Comparison of ENCODE assay signal across 12 mouse cellular contexts in the genomic region with DNA sequence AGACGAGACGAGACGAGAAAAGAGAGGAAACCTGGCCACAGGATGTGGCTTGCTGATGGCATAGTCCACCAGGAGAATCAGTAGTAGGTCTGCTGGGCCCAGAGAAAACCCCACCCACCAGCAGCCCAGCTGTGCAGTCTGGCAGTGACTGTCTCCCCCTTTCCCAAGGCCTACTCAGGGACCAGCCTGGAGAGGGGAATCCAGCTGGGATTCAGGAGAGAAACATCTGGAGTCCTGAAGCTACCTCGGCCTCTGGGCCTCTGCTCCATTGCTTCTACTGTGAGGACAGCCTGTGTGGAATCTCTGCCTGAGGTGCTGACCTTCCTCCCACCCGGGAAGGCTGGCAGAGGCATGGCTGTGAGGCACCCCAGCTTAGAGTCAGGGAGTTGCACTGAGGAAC. TPM values are rescaled to one million over a fixed set of nuclear protein-coding genes. Genes with fewer than 3 reads are reported as not detected.
DNase-seq lines count a peak whose midpoint lies in the region; ATAC-seq lines count a peak whose summit lies in the region.
"Had no signal": no experiment of that assay in that cellular context is flagged by ENCODE, and none has a peak within 500 bp of the region (broad histone marks: within the 10 kb centered on the region; RNA-seq: fewer than 3 reads in every experiment).

No protein-coding gene starts in this region.

- no peak overlapping the region for H3K27ac ChIP-seq in heart, embryonic 15.5 days
- no peak overlapping the region for H3K27ac ChIP-seq in intestine, embryonic 16.5 days (ENCODE audit: low read length)
- H3K27ac ChIP-seq: hindbrain, embryonic 15.5 days had no signal

- DNase-seq in CD4-positive helper T cell, adult 2 months (ENCODE audit: low read depth, low spot score): peak; percentile 60
- DNase-seq in T-cell, adult 2 months (ENCODE audit: low spot score): peak; percentile 60
- DNase-seq in naive thymus-derived CD4-positive, alpha-beta T cell, adult 2 months (ENCODE audit: low read depth): peak; percentile 64
- DNase-seq in right cerebral cortex, adult 18-20 months: no peak
- no peak for DNase-seq in kidney, postnatal 36 days
- DNase-seq: layer of hippocampus, adult 9-11 months; lung, postnatal 10 days; right cerebral cortex, postnatal 25 days had no signal

- H3K9ac ChIP-seq in heart, embryonic 15.5 days: 0 out of 2 replicates have a peak overlapping the region, but pooled peaks have one; percentile 4
- no peak overlapping the region for H3K9ac ChIP-seq in intestine, embryonic 16.5 days (ENCODE audit: low read depth, low read length)
- H3K9ac ChIP-seq: hindbrain, embryonic 15.5 days had no signal

- no peaks in the 10 kb centered on the region for H3K27me3 ChIP-seq in heart, embryonic 15.5 days
- no peaks in the 10 kb centered on the region for H3K27me3 ChIP-seq in intestine, embryonic 16.5 days (replicated peaks; ENCODE audit: control insufficient read depth, insufficient read depth, low read length)
- H3K27me3 ChIP-seq: hindbrain, embryonic 15.5 days had no signal

- no peak for ATAC-seq in heart, embryonic 15.5 days (replicated peaks; ENCODE audit: insufficient number of reproducible peaks, insufficient read depth, low FRiP score, low read depth)
- ATAC-seq in intestine, embryonic 16.5 days: no peak

- WGBS in heart, embryonic 15.5 days: 54% methylated on average over 5 of the region's 5 CpGs
- 66% methylated on average over 5 of the region's 5 CpGs for WGBS in intestine, embryonic 16.5 days

- H3K9me3 ChIP-seq in heart, embryonic 15.5 days (replicated peaks): no peaks in the 10 kb centered on the region
- no peaks in the 10 kb centered on the region for H3K9me3 ChIP-seq in intestine, embryonic 16.5 days (ENCODE audit: control insufficient read depth, low read length)
- H3K9me3 ChIP-seq: hindbrain, embryonic 15.5 days had no signal

- no peak overlapping the region for H3K4me2 ChIP-seq in heart, embryonic 15.5 days
- no peak overlapping the region for H3K4me2 ChIP-seq in intestine, embryonic 16.5 days (ENCODE audit: low read depth, low read length)
- H3K4me2 ChIP-seq: hindbrain, embryonic 15.5 days had no signal

- peaks cover 7% of the 10 kb centered on the region; the same call in 1 of the 2 replicates for H3K4me1 ChIP-seq in heart, embryonic 15.5 days (replicated peaks)
- H3K4me1 ChIP-seq in intestine, embryonic 16.5 days (ENCODE audit: control insufficient read depth, insufficient read depth, low read length): no peaks in the 10 kb centered on the region
- H3K4me1 ChIP-seq: hindbrain, embryonic 15.5 days had no signal

- no peak overlapping the region for H3K4me3 ChIP-seq in heart, embryonic 15.5 days
- H3K4me3 ChIP-seq in intestine, embryonic 16.5 days (ENCODE audit: low read length): no peak overlapping the region
- H3K4me3 ChIP-seq: hindbrain, embryonic 15.5 days; myocyte had no signal

- H3K36me3 ChIP-seq in heart, embryonic 15.5 days: no peaks in the 10 kb centered on the region
- H3K36me3 ChIP-seq in intestine, embryonic 16.5 days (ENCODE audit: control insufficient read depth, insufficient read depth, low read length): no peaks in the 10 kb centered on the region
- H3K36me3 ChIP-seq: hindbrain, embryonic 15.5 days had no signal

RNA-seq across cellular contexts. Expression of a gene that starts 25.8 kb away (rescaled TPM):
- 15.9 and 16.1 TPM in 2 replicates for polyA plus RNA-seq in heart, embryonic 15.5 days (2015; fragmentation: Nextera tagmentation; extraction: Ambion mirVana)
- 4.0 and 5.0 TPM in 2 replicates for polyA plus RNA-seq in intestine, embryonic 16.5 days (2015; fragmentation: Nextera tagmentation; extraction: Ambion mirVana)

RNA-seq across cellular contexts. Expression of a gene that starts 29.7 kb away (rescaled TPM):
- 21.0 and 34.8 TPM in 2 replicates for polyA plus RNA-seq in heart, embryonic 15.5 days (2015; fragmentation: Nextera tagmentation; extraction: Ambion mirVana)
- polyA plus RNA-seq in intestine, embryonic 16.5 days (2015; fragmentation: Nextera tagmentation; extraction: Ambion mirVana): 14.4 and 16.2 TPM in 2 replicates

RNA-seq across cellular contexts. Expression of a gene that starts 36.5 kb away (rescaled TPM):
- polyA plus RNA-seq in heart, embryonic 15.5 days (2015; fragmentation: Nextera tagmentation; extraction: Ambion mirVana): 26.7 and 29.1 TPM in 2 replicates
- polyA plus RNA-seq in intestine, embryonic 16.5 days (2015; fragmentation: Nextera tagmentation; extraction: Ambion mirVana): 2.1 and 2.2 TPM in 2 replicates

Comparison
In these comparisons a context has a peak if more than half of its experiments do, and no peak if none do; other contexts are left out.
1. DNase-seq: peak in CD4-positive helper T cell, adult 2 months (single experiment), T-cell, adult 2 months (single experiment) and naive thymus-derived CD4-positive, alpha-beta T cell, adult 2 months (single experiment); none in right cerebral cortex, adult 18-20 months (single experiment) and kidney, postnatal 36 days (0 of 2).